Mouse (Mus musculus) G1E-ER4 (cell line): ENCODE results near the gene Txndc15. TPM values are rescaled to one million over a fixed set of nuclear protein-coding genes. Genes with fewer than 3 reads are reported as not detected.

Experiments
- GATA1 ChIP-seq: IDR thresholded peaks from one replicate; pipeline ENCODE4 v1.8.0; 2012; ENCODE audit warnings: low read length, inconsistent platforms
- polyA plus RNA-seq: library from polyadenylated mRNA; stranded (reverse); fragments of >175 nt; gene quantifications from 2 replicates; pipeline ENCODE4 v1.2.3, GENCODE M21; 2012

Txndc15 gene
- 17.7 and 21.8 TPM in 2 replicates for polyA plus RNA-seq

GRCm38 (mm10) chr13:55714501-55715166, at the start of gene Txndc15:
Gene Txndc15 (plus strand): TSS chr13:55714650.
- no peak for TF ChIP-seq GATA1

- no peak for TF ChIP-seq GATA1
Observed at GRCm38 (mm10) chr13:55668550-55668949, 45.9 kb upstream of the Txndc15 start.

GRCm38 (mm10) chr13:55672711-55673110, 41.7 kb upstream of the Txndc15 start:
- no peak for TF ChIP-seq GATA1

- no peak for TF ChIP-seq GATA1
Observed at GRCm38 (mm10) chr13:55677364-55677763, 37.1 kb upstream of the Txndc15 start.

- no peak for TF ChIP-seq GATA1
Observed at GRCm38 (mm10) chr13:55682201-55682600, 32.2 kb upstream of the Txndc15 start.

GRCm38 (mm10) chr13:55683581-55683980, 30.9 kb upstream of the Txndc15 start:
- TF ChIP-seq GATA1 = no peak

- TF ChIP-seq GATA1 = no peak
Observed at GRCm38 (mm10) chr13:55686107-55686633, 28.3 kb upstream of the Txndc15 start.

- TF ChIP-seq GATA1 = no peak
Observed at GRCm38 (mm10) chr13:55687927-55688602, 26.4 kb upstream of the Txndc15 start.

GRCm38 (mm10) chr13:55692535-55693242, 21.8 kb upstream of the Txndc15 start, which contains the start of gene B230219D22Rik:
Gene B230219D22Rik (plus strand): TSS chr13:55693124.
- no peak for TF ChIP-seq GATA1

- no peak for TF ChIP-seq GATA1
Observed at GRCm38 (mm10) chr13:55693243-55693721, 21.2 kb upstream of the Txndc15 start.

GRCm38 (mm10) chr13:55694110-55694509, 20.3 kb upstream of the Txndc15 start:
- TF ChIP-seq GATA1 = no peak

- no peak for TF ChIP-seq GATA1
Observed at GRCm38 (mm10) chr13:55704301-55704700, 10.1 kb upstream of the Txndc15 start.

GRCm38 (mm10) chr13:55712846-55713245, 1.6 kb upstream of the Txndc15 start:
- TF ChIP-seq GATA1 = no peak

- TF ChIP-seq GATA1 = no peak
Observed at GRCm38 (mm10) chr13:55715167-55715512, 690 bp downstream of the Txndc15 start.

- TF ChIP-seq GATA1 = no peak
Observed at GRCm38 (mm10) chr13:55715908-55716510, 1.6 kb downstream of the Txndc15 start.

GRCm38 (mm10) chr13:55721516-55721915, 7.1 kb downstream of the Txndc15 start:
- TF ChIP-seq GATA1 = no peak

GRCm38 (mm10) chr13:55721995-55722394, 7.5 kb downstream of the Txndc15 start:
- TF ChIP-seq GATA1 = no peak
